Mouse (Mus musculus): ENCODE measurements around the gene Btbd35f9.
"Not testable (repeated sequence)": the region's sequence is repeated elsewhere in the genome, so short reads cannot be mapped to it uniquely, and the experiment has no call there.

Btbd35f9 gene

DNA sequence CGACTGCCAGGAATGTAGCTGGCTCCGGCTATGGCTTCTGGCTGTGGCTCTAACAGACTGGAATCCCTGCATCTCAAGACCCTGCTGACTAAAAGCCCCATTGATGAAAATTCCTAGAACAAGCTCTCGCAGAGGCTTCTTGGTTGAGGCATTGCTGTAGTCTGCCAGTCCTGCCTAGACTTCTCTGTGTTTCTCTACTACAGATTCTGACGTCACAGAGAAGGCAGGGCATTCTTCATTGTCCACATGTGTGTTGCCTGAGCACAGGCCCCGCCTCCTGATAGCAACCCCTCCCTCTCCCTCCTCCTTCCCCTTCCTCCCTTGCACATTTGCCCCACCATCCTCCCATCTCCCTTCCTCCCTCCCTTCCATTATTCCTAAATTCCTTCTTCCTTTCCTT lies at the start of gene Btbd35f9:
Btbd35f9 (minus strand) TSS at position 101 of the 400 bp plus-strand sequence.
- DNase-seq (ENCODE audit: low spot score in 2 of 2) = not testable (repeated sequence)

All from right cerebral cortex, postnatal 10 days (tissue).